Mouse (Mus musculus) cerebellum, postnatal 36 days (tissue): ENCODE results near the gene Rbks.

Experiments used
- DNase-seq, 2 experiments: peaks; one replicate each; pipeline ENCODE4 v3.0.0; 2021 to 2022; ENCODE audit warnings: mixed read lengths in 2 of 2

Gene Rbks

GRCm38 (mm10) chr5:31696971-31697643 is at the start of gene Rbks:
Gene Rbks, minus strand, starts transcription at chr5:31697627.
- peak in 1 of 2 experiments; percentile 5 for DNase-seq

DNA sequence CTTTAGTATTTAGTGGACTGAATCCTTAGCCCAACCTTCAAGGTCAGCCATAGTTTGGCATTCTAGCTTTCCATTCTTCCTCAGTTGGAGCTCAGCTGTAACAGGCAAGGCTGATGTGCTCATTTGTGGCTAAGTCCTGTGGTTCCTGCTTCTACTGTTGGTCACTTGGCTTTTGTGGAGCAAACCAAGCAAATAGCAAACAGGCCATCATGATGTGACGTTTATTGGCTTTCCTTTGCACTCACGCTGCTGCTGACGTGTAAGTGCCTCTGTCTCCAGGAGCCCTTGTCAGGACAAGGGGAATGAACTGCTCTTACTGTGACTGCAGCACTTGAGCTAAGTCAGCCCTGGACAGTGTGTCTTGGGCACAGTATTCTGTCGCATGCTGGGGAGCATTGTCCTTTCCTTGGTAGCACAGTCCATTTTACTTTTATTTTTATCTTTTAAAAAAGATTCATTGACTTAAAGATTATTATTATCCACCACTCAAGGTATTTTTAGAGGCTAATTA is 45.1 kb upstream of the Rbks start:
- no peak for DNase-seq

- no peak for DNase-seq
Observed at GRCm38 (mm10) chr5:31741931-31742330, 44.5 kb upstream of the Rbks start.

- no peak for DNase-seq
Observed at GRCm38 (mm10) chr5:31732644-31733338, 35.4 kb upstream of the Rbks start.

- DNase-seq = no peak
Observed at GRCm38 (mm10) chr5:31727456-31727855, 30.0 kb upstream of the Rbks start.

- DNase-seq = no peak
Observed at GRCm38 (mm10) chr5:31725885-31726284, 28.5 kb upstream of the Rbks start.

DNA sequence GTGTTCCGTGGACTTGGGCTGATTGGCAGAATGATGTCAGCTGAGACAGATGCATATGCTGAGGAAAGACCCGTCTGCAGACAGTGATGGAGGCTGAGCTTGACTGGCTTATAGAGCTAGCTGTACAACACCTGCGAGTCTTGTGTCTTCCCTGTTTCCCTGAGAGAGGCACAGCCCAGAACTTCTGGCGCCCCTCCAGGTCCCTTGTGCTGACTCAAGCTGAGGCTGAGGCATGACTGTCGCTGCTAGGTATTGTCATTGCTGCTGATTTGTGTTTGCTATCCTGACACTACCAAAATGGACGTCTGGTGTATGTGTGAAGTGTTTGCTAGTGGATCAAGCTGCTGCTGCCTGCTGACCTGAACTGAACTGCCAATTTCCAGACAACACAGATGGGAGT is 27.1 kb upstream of the Rbks start:
- DNase-seq = peak in 1 of 2 experiments; percentile 14

- DNase-seq = no peak
Observed at GRCm38 (mm10) chr5:31715486-31716150, 18.2 kb upstream of the Rbks start.

GRCm38 (mm10) chr5:31713841-31714264 is 16.4 kb upstream of the Rbks start:
- DNase-seq = no peak

DNA sequence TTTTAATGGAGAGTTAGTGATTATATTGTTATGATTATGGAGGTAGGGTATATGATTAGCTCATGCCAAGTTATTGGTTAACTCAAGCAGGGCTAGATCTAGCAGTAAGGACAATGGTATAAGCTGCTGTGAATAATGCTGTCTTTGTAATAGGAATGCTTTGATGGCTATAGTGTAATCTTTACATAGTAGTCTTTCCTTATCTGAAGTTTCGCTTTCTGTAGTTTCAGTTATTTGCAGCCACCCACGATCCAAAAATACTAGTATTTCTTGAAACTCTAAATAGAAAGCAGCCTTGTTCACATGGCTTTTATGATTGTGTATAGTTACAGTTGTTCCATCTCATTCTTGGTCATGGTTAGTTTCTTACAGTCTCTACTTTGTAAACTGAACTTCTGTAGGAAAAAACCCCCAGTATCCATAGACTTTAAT is 15.9 kb upstream of the Rbks start:
- no peak for DNase-seq

GRCm38 (mm10) chr5:31709389-31709788 is 12.0 kb upstream of the Rbks start:
- no peak for DNase-seq

DNA sequence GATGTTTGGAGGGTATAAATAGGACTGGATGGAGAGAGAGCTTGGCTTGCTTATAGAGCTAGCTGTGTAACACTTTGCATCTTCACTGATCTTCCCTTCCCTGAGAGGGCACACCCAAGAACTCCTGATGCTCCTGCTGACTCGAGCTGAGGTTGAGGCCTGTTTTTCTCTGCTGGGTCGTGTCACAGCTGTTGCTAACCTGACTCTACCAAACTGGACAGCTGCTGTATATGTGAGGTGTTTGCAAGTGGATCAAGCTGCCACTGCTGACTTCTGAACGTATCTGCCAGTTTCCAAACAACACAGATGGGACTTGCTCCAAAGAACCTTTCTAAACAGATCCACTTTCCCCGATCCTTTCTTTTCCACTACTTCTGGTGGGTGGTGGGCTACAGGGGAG is 9.4 kb upstream of the Rbks start:
- no peak for DNase-seq

DNA sequence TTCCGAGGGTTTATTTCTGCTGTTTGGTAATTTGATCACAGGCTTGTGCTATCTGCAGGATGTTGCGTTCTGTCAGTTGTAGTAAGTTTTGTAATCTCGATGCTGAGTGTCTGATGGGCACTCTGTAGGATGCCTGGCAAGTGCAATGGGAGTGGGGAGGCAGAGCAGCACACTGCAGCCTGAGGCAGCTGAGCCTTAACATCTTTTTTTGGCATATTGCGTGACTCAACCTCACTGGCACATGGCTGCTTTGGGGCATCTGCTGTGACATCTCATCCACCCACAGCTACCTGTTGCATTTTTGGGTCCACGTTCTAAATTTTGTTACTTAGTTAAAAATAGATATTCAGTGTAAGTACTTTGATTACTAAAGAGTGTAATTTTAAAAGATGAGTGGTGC is 7.5 kb upstream of the Rbks start:
- DNase-seq = no peak

DNA sequence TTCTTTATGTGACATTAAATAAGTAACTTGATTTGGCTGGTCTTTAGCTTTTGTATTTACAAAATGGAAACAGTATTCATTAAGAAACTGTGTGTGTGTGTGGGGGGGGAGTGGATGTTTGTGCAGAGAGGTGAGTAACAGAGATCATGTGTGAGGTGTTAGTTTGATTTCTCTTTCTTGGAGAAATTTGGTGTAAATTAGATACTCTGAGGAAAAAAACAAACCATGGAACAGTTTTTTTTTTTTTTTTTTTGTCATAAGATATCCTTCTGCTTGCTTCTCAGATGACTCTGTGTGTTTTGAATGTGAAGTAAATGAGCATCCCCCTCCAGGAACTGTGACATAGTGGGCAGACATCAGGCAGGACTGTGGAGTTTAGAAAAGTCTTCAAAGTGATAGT is 2.0 kb upstream of the Rbks start:
- no peak for DNase-seq

DNA sequence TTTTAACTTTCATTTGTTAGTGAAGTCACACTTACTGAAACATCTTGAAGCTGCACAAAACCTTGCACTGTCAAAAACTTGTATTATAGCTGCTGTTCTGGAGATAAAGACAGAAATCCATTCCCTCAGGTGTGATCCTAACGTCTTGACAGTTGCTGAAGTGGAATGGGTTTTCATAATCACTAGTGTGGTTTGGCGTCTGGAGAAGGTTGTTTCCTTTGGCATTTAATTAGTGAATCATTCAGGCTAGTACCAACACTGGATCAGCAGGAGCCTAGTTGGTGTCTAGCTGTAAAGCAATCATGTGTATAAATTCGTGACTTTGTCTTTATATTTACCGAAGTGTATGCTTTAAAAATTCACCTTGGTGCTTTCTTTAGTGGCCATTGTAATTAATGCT is 1.5 kb upstream of the Rbks start:
- no peak for DNase-seq

DNA sequence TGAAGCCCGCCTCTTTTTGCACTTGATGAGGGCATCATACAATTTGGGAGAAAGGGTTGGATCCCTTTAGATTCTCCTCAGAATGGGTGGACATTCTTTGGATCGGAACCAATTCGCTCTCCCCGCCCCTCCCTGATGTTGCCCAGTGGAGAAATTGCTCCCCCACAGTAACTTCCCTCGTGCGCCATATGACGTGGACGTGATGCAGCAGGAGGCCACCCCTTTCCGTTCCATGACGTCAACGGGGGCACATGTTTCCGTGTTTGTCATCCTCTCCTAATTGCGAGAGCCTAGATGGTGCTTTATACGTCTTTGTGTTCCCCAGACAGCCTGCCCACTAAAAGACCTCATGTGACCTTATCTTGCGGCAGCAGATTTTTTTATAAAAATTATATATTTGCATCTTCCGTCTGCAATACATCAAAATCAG is 885 bp upstream of the Rbks start:
- peak; percentile 76 to 81 for DNase-seq

DNA sequence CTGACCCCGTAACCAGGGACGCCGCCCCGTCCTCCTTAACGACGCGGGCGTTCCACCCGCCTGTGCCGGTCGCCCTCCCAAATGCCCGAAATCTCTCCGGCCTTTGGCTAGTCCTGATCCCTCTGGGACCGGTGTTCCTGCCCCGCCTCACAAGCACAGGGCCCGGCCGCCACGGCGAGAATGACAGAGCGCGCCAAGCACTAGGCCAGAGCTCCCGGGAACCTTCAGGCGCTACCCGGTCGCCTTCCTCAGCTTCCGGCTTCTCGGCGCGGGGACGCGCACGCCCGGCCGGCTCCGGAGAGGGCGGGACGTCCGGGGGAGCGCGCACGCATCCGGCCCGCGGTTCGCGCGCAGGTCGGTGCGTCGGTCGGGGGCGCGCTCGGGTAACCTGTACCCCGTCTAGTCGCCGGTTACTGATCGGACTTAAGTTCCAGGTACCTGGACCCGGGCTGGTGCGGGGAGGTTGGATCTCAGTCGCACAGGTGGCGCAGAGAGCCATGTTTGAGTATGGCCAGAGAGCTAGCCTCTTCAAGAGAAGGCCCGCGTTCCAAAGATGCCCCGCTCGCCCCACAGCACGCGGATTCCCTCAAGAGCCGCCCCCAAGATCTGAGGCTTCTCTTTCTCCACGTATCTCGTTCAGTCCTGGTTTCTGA is 343 bp upstream of the Rbks start, which contains the start of gene Babam2:
Gene Babam2 (plus strand): TSS at position 41 of the 653 bp plus-strand sequence.
- peak; percentile 91 to 93 for DNase-seq

DNA sequence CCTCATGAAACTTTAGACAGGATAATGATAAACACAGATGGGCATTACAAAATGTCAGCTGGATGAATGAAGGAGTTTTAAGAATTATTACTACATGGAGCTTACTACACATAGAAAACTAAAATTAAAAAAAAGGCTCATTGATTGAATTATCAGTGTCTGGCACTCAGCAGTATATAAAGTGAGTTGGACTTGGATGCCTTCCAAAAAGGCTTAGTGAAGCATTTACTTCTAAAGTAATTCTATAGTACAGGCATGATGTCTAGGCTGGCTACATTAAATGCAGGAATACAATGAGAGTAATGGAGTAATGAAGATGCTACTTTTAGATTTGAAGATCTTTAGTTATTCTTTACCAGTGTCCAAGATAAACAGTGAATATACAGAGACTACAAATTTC is 4.2 kb downstream of the Rbks start:
- no peak for DNase-seq

DNA sequence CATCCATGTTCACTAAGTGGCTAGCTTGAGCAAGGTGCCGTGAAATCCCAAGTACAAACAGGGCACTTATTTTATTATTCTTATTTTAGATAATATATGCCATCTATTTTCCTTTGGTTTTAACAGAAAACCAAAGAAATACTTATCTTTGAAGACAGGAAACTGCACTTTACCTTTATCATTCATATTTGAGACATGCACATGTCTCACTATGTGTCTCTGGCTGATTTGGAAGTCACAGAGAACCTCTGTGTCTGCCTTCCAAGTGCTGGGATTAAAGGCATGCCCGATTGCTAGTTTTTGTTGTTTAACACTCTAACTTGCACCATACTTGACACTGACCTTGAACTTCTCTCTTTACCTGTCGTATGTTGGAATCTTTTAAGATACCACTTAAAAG is 9.5 kb downstream of the Rbks start:
- no peak for DNase-seq

GRCm38 (mm10) chr5:31686040-31686439 is 11.4 kb downstream of the Rbks start:
- no peak for DNase-seq

DNA sequence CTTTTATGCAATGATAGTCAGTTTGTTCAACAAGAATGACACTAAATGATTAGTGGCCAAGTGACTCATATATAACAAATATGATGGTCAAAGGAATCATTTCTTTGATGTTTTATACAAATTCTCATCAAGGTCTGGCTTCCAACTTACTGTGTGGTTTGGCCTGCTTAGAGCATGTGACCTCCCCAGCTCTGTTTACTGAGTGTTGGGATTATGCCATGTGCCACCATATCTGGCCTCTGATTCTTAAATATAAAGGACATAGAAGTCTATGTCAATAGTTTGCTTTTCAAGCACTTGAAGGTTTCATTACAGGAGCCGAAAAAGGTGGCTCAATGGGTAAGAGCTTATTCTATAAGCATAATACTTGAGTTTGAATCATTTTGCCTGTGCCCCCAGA is 15.1 kb downstream of the Rbks start:
- DNase-seq = no peak

- DNase-seq = no peak
Observed at GRCm38 (mm10) chr5:31680183-31680582, 17.2 kb downstream of the Rbks start.

DNA sequence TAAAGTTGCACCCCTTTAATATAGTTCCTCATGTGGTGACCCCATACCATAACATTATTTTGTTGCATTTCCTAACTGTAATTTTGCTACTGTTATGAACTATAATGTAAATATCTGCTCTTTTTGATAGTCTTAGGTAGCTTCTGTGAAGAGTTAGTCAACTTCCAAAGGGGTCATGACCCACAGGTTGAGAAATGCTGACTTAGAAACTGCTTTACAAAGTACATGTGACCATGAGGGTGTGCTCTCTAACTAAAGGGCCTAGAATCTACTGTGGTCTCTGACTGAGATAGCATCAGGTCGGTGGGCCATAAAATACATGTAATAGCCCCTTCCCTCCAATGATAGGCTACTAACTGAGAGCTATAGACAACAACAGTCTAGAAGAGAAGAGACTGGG is 19.4 kb downstream of the Rbks start:
- no peak for DNase-seq
